Mouse (Mus musculus) heart, embryonic 16.5 days (tissue): ENCODE results near the gene Sox14. TPM values are rescaled to one million over a fixed set of nuclear protein-coding genes. Genes with fewer than 3 reads are reported as not detected.
A peak's percentile ranks its signal among the peaks of the same experiment; 100 is the strongest.

ENCODE experiments used
- ATAC-seq: fragments of 200-750 bp; cut with Nextera tagmentation; replicated peaks from 2 replicates; pipeline ENCODE4 v1.8.0; 2017; ENCODE audit warnings: moderate number of reproducible peaks; ENCODE audit not compliant: insufficient read depth, low FRiP score; ENCODE audit errors: extremely low read depth
- H3K27ac ChIP-seq: fragments of 300-500 bp; sonication (generic); 2 replicates; pipeline ENCODE4 v1.5.1; 2014; ENCODE audit warnings: mild to moderate bottlenecking, low read length, control low read depth, moderate library complexity
- H3K27me3 ChIP-seq: fragments of 300-500 bp; sonication (generic); 2 replicates; pipeline ENCODE4 v1.6.1; 2014; ENCODE audit warnings: low read length, mixed read lengths; ENCODE audit not compliant: control insufficient read depth, insufficient read depth
- H3K36me3 ChIP-seq: fragments of 300-500 bp; sonication (generic); 2 replicates; pipeline ENCODE4 v1.6.1; 2014; ENCODE audit not compliant: control insufficient read depth, insufficient read depth
- H3K4me1 ChIP-seq: fragments of 300-500 bp; sonication (generic); 2 replicates; pipeline ENCODE4 v1.6.1; 2014; ENCODE audit warnings: low read length, mixed read lengths; ENCODE audit not compliant: control insufficient read depth, insufficient read depth
- H3K4me2 ChIP-seq: fragments of 300-500 bp; sonication (generic); 2 replicates; pipeline ENCODE4 v1.6.1; 2014; ENCODE audit warnings: low read depth, mild to moderate bottlenecking, control low read depth, low read length
- H3K4me3 ChIP-seq: fragments of 300-500 bp; sonication (generic); 2 replicates; pipeline ENCODE4 v1.5.1; 2014; ENCODE audit warnings: mild to moderate bottlenecking, control low read depth, low read length
- H3K9ac ChIP-seq: fragments of 300-500 bp; sonication (generic); 2 replicates; pipeline ENCODE4 v1.6.1; 2014; ENCODE audit warnings: low read length, control low read depth
- H3K9me3 ChIP-seq: fragments of 300-500 bp; sonication (generic); replicated peaks from 2 replicates; pipeline ENCODE4 v1.6.1; 2016; ENCODE audit warnings: low read length; ENCODE audit not compliant: control insufficient read depth
- WGBS: fragments of 180-500 bp; shearing (Covaris S2); extraction: QIAGEN DNeasy Blood & Tissue Kit; methylation state at CpG from one replicate; pipeline ENCODE4 v1.1.7; 2014; 5-methylcytosine and 5-hydroxymethylcytosine counted together
- polyA plus RNA-seq: library from polyadenylated mRNA; unstranded; fragments of >200 nt; fragmentation: Nextera tagmentation; extraction: Ambion mirVana; gene quantifications from 2 replicates; pipeline ENCODE4 v1.2.1, GENCODE M21; 2015

Sox14 gene
- polyA plus RNA-seq, 1 experiment from 2014 or later: 0.07 TPM

GRCm38 (mm10) chr9:99872204-99873115 lies 3.5 kb downstream of the Sox14 start:
- Histone ChIP-seq H3K36me3 (no peaks in the 10 kb centered on the region), H3K4me1 (peaks cover 12% of the 10 kb centered on the region), H3K27ac (no peak overlapping the region), H3K4me3 (no peak overlapping the region), H3K9ac (no peak overlapping the region), H3K9me3 (no peaks in the 10 kb centered on the region; the same call in 1 of the 2 replicates), H3K27me3 (peaks cover 89% of the 10 kb centered on the region), H3K4me2 (no peak overlapping the region)
- 1% methylated on average over 31 of the region's 31 CpGs for WGBS
- no peak for ATAC-seq

DNA sequence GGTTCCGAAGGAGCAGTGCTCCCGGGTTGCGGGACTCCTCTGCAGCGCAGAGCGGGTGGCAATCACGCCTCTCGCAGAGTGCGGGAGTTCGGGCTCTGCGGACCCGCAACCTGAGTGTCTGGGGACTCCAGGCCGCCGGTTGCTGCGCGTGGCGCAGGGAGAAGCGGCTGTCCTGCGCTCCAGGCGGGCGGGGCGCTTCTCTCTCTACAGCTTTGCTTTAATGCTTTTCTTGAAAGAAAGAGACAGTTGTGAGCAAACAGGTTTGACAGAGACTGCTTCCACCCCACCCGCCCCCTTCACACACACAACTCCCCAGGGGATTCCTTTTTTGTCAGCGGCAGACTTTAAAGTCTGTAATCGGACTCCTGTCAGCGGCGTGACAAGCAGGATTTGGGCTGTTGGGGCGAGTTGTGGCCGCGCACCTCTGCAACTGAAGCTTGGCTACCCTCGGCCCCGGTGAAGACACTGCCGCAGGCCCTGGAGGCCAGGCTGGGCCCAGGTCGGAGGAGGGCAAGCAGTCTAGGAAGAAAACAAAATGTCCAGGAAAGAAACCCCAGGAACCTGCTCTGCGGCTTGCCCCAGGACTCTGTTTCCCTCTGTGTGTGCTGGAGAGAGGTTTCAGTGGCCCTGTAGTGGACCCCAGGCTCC lies 4.3 kb downstream of the Sox14 start:
- Histone ChIP-seq H3K27me3 (peaks cover 88% of the 10 kb centered on the region), H3K4me2 (no peak overlapping the region), H3K9me3 (no peaks in the 10 kb centered on the region; the same call in 1 of the 2 replicates), H3K4me3 (peak overlapping the region; percentile 7; the same call in 1 of the 2 replicates), H3K27ac (no peak overlapping the region), H3K4me1 (peaks cover 12% of the 10 kb centered on the region), H3K9ac (no peak overlapping the region), H3K36me3 (no peaks in the 10 kb centered on the region)
- WGBS: 2% methylated on average over 34 of the region's 34 CpGs
- ATAC-seq: no peak

- peak overlapping the region; percentile 7; the same call in 1 of the 2 replicates for H3K4me3 ChIP-seq
- ATAC-seq: no peak
- no peaks in the 10 kb centered on the region for H3K36me3 ChIP-seq
- peaks cover 10% of the 10 kb centered on the region for H3K4me1 ChIP-seq
- H3K9me3 ChIP-seq: no peaks in the 10 kb centered on the region; the same call in 1 of the 2 replicates
- 3% methylated on average over 37 of the region's 37 CpGs for WGBS
- H3K27me3 ChIP-seq: peaks cover 88% of the 10 kb centered on the region
- no peak overlapping the region for H3K27ac ChIP-seq
- H3K9ac ChIP-seq: no peak overlapping the region
- H3K4me2 ChIP-seq: no peak overlapping the region
Measured at GRCm38 (mm10) chr9:99870780-99871555, 5.0 kb downstream of the Sox14 start.

- Histone ChIP-seq H3K4me1 (peaks cover 7% of the 10 kb centered on the region; the same call in 1 of the 2 replicates), H3K9me3 (no peaks in the 10 kb centered on the region; the same call in 1 of the 2 replicates), H3K27me3 (peaks cover 88% of the 10 kb centered on the region), H3K9ac (no peak overlapping the region), H3K27ac (no peak overlapping the region), H3K4me3 (no peak overlapping the region), H3K36me3 (no peaks in the 10 kb centered on the region), H3K4me2 (no peak overlapping the region)
- 2% methylated on average over 34 of the region's 34 CpGs for WGBS
- no peak for ATAC-seq
Measured at GRCm38 (mm10) chr9:99869936-99870779, 5.8 kb downstream of the Sox14 start.

- peak overlapping the region; percentile 45; the same call in 1 of the 2 replicates for H3K4me2 ChIP-seq
- H3K27ac ChIP-seq: no peak overlapping the region
- peaks cover 7% of the 10 kb centered on the region; the same call in 1 of the 2 replicates for H3K4me1 ChIP-seq
- peak overlapping the region; percentile 30 for H3K4me3 ChIP-seq
- 0% methylated on average over 29 of the region's 29 CpGs for WGBS
- H3K9ac ChIP-seq: no peak overlapping the region
- peaks cover 81% of the 10 kb centered on the region for H3K27me3 ChIP-seq
- ATAC-seq: no peak
- no peaks in the 10 kb centered on the region for H3K36me3 ChIP-seq
- no peaks in the 10 kb centered on the region; the same call in 1 of the 2 replicates for H3K9me3 ChIP-seq
Measured at GRCm38 (mm10) chr9:99869275-99869674, 6.7 kb downstream of the Sox14 start.

- H3K36me3 ChIP-seq: no peaks in the 10 kb centered on the region
- H3K27me3 ChIP-seq: peaks cover 80% of the 10 kb centered on the region
- no peak for ATAC-seq
- H3K9ac ChIP-seq: no peak overlapping the region
- peak overlapping the region; percentile 30 for H3K4me3 ChIP-seq
- H3K9me3 ChIP-seq: no peaks in the 10 kb centered on the region; the same call in 1 of the 2 replicates
- under 1% methylated on average over 26 of the region's 26 CpGs for whole genome bisulfite sequencing
- no peak overlapping the region for H3K27ac ChIP-seq
- peak overlapping the region; percentile 45 for H3K4me2 ChIP-seq
- H3K4me1 ChIP-seq: peaks cover 7% of the 10 kb centered on the region; the same call in 1 of the 2 replicates
Measured at GRCm38 (mm10) chr9:99868606-99869005, 7.4 kb downstream of the Sox14 start.

- WGBS: 6% methylated on average over 11 of the region's 11 CpGs
- Histone ChIP-seq H3K9ac (no peak overlapping the region), H3K36me3 (no peaks in the 10 kb centered on the region), H3K4me2 (no peak overlapping the region), H3K4me1 (peaks cover 7% of the 10 kb centered on the region; the same call in 1 of the 2 replicates), H3K27ac (no peak overlapping the region), H3K9me3 (no peaks in the 10 kb centered on the region), H3K27me3 (peaks cover 78% of the 10 kb centered on the region), H3K4me3 (no peak overlapping the region)
- ATAC-seq: no peak
Measured at GRCm38 (mm10) chr9:99868054-99868453, 7.9 kb downstream of the Sox14 start.

DNA sequence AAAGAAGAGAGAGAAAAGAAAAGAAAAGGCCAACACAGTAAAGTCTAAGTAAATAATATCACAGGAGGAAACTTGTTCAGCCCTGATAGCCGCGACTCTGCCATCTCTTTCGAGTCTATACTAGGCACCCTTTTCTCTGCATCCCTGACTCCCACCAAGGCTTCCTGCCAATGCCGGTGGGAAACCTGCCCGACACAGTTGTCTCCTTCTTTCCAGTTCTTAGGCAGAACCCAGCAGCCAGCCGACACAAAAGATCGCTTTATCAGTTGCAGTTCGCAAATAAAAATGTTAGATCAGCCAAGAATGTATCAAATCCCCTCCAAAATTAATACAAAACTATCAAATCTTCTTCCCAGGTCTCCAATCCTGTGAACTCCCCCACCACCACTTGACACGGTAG lies 13.0 kb downstream of the Sox14 start:
- Histone ChIP-seq H3K4me2 (no peak overlapping the region), H3K9ac (no peak overlapping the region), H3K27me3 (peaks cover 45% of the 10 kb centered on the region), H3K36me3 (no peaks in the 10 kb centered on the region), H3K9me3 (no peaks in the 10 kb centered on the region), H3K4me1 (no peaks in the 10 kb centered on the region), H3K4me3 (no peak overlapping the region), H3K27ac (no peak overlapping the region)
- ATAC-seq: no peak
- 81% methylated on average over 9 of the region's 9 CpGs for WGBS
